Mouse (Mus musculus): Measurements from ENCODE around the gene Gsdma2.

DNA sequence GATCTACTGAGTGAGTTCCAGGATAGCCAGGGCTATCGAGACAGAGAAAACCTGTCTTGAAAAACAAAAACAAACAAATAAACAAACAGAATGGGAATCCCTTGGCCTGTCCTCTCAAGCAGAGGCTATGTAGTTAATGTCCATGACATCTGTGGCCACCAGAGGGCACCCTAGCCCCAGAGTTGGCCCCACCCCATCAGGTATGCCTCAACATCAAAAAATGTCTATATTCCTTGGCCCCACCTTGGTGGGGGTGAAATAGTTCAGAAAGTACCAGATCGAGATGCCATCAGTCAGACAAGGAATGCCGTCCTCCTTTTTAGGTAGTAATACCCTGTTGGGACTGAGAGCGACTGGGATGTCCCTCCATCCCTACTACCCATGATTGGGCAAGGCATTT is 53.4 kb downstream of the Gsdma2 start:
- TF ChIP-seq POLR2A (IDR thresholded peaks at IDR 0.05; ENCODE audit: insufficient read depth, low read depth, low read length) (no peak), CTCF (IDR thresholded peaks at IDR 0.05; ENCODE audit: insufficient read depth, low read depth, low read length) (0 out of 2 replicates have a peak, but pooled peaks have one; percentile 16)

Measured in olfactory bulb, adult 2 months (tissue).